Mouse (Mus musculus): ENCODE measurements around the gene Zfp93.

DNA sequence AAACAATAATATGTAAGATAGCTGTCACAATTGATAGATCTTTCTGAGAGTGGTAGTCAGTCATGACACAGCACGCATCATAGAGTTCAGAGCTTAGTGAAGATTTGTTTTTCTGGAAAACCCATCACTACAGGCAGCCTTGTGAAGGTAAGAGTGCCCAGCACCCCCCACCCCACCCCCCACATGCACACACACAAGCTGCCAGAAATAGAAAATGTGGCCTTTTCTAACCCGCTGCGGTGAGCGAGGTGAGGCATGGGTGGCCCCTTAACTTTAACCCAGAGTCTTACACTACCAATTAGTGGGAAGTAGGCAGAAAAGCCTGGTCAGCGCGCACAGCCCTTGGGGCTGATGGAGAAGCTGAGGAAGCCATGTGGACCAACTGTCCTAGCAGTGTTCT is 971 bp downstream of the Zfp93 start:
- TF ChIP-seq POLR2A (IDR thresholded peaks at IDR 0.05; ENCODE audit: insufficient read depth, low read depth, low read length) (no peak), CTCF (IDR thresholded peaks at IDR 0.05; ENCODE audit: insufficient read depth, low read depth, low read length) (no peak)
